Mouse (Mus musculus) embryo, embryonic 9.5 days (tissue): ENCODE measurements around the gene Krtap9-3.

Source experiments
- DNase-seq: peaks from one replicate; pipeline ENCODE4 v3.0.0-alpha.2; 2017; ENCODE audit errors: extremely low spot score

The Krtap9-3 gene

DNA sequence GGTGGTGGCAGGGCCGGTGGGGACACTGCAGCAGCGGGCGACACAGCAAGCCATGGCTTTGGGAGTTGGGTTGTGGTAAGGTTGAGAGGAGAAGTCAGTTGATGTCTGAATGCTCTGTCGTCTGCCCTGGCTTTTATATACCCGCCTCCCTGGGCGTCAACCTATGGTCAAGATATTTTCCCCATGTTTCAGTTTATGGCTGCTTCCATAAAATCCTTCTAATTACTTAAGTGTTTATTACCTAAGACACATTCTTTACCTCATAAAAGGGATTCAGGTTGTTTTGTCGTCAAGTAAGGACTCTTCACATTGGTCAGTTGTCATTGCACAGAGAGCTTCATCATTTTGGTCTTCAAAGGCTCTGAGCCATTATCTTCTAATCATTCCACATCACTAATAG is 31.4 kb downstream of the Krtap9-3 start, which contains the start of gene Krtap3-1:
Gene Krtap3-1 (minus strand): TSS at position 101 of the 400 bp plus-strand sequence.
- DNase-seq: no peak

GRCm38 (mm10) chr11:99562580-99562979 is 35.3 kb downstream of the Krtap9-3 start:
- DNase-seq: no peak

- DNase-seq: no peak
Measured at GRCm38 (mm10) chr11:99559366-99559765, 38.5 kb downstream of the Krtap9-3 start, which contains the start of gene Gm11939. Gm11939 (minus strand) TSS chr11:99559466.

DNA sequence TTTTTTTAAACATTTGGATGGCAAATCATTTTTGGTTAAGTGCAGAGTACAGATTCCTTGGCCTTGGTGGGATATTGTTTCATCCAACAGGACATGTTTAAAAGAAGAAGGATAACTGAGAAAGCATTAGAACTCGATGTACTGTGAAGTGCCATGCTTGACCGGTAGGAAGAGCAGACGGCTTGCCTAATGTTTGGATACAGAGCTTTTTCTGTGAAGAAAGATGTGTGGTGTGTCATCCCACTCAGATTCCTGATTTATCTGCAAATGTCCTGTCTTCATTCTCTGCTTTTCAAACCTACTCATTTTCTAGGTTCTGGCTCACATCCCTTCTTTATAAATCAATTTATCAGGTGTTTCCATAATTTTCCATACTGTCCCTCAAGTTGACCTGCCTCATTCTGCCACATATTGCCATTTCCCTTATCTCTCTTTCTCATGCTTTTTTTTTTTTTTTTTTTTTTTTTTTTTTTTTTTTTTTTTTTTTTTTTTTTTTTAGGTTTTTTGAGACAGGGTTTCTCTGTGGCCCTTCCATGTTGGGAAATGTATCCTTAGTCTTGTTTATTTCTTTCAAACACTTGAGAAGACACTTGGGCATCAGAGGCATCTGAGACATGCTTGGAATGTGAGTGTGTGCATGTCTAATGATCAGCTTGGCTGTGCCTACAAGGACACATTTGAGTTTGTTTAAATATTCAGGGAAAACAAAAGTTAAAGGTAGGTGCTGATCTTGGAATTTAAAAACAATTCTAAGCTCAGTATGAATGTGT is 39.7 kb downstream of the Krtap9-3 start:
- no peak for DNase-seq

- no peak for DNase-seq
Measured at GRCm38 (mm10) chr11:99556753-99557152, 41.2 kb downstream of the Krtap9-3 start, which contains the start of gene Krtap3-2. Krtap3-2 (minus strand) TSS chr11:99556853.

DNA sequence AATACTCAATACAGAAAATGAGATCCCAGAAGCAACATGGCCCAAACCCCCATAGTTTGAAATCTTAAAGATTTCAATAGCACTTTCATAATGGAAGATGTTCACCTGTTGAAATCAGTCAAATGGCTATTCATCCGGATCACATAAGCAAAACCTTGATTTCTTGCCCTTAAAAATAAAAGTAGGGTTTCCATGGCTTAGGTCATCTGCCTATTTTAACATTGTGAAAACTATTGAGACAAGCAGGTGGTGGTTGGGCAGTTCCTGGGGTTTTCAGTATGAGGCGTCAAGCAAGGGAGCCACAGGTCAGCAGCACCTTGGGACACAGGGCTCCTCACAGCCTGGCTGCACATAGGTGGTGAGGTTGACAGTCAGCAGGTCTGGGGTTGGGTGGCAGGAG is 41.7 kb downstream of the Krtap9-3 start:
- no peak for DNase-seq

DNA sequence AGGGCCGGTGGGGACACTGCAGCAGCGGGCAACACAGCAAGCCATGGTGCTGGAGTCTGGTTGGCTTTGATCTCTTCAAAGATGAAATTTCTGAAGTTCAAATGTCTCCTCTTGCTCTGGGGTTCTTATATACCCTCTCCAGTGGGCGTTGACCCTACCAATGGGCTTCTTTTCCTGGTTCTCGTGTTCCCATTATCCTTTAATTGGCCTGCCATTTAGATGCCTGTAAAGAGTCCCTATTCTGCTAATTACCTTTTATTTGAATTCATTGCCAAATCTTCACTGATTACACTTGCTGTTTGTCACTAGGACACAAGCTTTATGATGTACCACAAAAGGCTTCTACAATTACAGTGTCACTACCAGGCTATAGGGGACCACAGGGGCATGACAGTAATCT is 47.1 kb downstream of the Krtap9-3 start, which contains the start of gene Krtap3-3:
Gene Krtap3-3 (minus strand): TSS at position 101 of the 400 bp plus-strand sequence.
- no peak for DNase-seq

GRCm38 (mm10) chr11:99547892-99548291 is 50.0 kb downstream of the Krtap9-3 start:
- no peak for DNase-seq
